Mouse (Mus musculus) liver, postnatal 0 days (tissue): Measurements from ENCODE around the gene Ppif. TPM values are rescaled to one million over a fixed set of nuclear protein-coding genes. Genes with fewer than 3 reads are reported as not detected.

ENCODE experiments used
- ATAC-seq: fragments of 200-750 bp; cut with Nextera tagmentation; 2 replicates; pipeline ENCODE4 v1.8.0; 2017; ENCODE audit warnings: mild to moderate bottlenecking, moderate library complexity
- DNase-seq: peaks from one replicate; pipeline ENCODE4 v3.0.0-alpha.2; 2016
- H3K27ac ChIP-seq: fragments of 300-500 bp; sonication (generic); 2 replicates; pipeline ENCODE4 v1.5.1; 2014; ENCODE audit warnings: antibody characterized with exemption, moderate library complexity, mild to moderate bottlenecking, low read depth
- H3K27me3 ChIP-seq: fragments of 300-500 bp; sonication (generic); 2 replicates; pipeline ENCODE4 v1.6.1; 2014; ENCODE audit warnings: low read length, control low read depth, mixed read lengths; ENCODE audit not compliant: insufficient read depth
- H3K36me3 ChIP-seq: fragments of 300-500 bp; sonication (generic); replicated peaks from 2 replicates; pipeline ENCODE4 v1.6.1; 2014; ENCODE audit warnings: mild to moderate bottlenecking, control low read depth, low read length, moderate library complexity, mixed read lengths; ENCODE audit not compliant: insufficient read depth
- H3K4me1 ChIP-seq: fragments of 300-500 bp; sonication (generic); 2 replicates; pipeline ENCODE4 v1.6.1; 2014; ENCODE audit warnings: antibody characterized with exemption, mild to moderate bottlenecking, control low read depth; ENCODE audit not compliant: insufficient read depth
- H3K4me2 ChIP-seq: fragments of 300-500 bp; sonication (generic); 2 replicates; pipeline ENCODE4 v1.6.1; 2014; ENCODE audit warnings: low read depth, mild to moderate bottlenecking, low read length, moderate library complexity, mixed read lengths
- H3K4me3 ChIP-seq: fragments of 300-500 bp; sonication (generic); 2 replicates; pipeline ENCODE4 v1.5.1; 2014; ENCODE audit warnings: low read depth, low read length
- H3K9ac ChIP-seq: fragments of 300-500 bp; sonication (generic); replicated peaks from 2 replicates; pipeline ENCODE4 v1.6.1; 2014; ENCODE audit warnings: mild to moderate bottlenecking, moderate library complexity
- H3K9me3 ChIP-seq: fragments of 300-500 bp; sonication (generic); 2 replicates; pipeline ENCODE4 v1.6.1; 2016; ENCODE audit warnings: mild to moderate bottlenecking, control low read depth, low read length, mixed read lengths
- CTCF ChIP-seq: sonication (generic); IDR thresholded peaks from 2 replicates; pipeline ENCODE4 v1.5.1; 2016; ENCODE audit warnings: antibody characterized with exemption, low read depth
- EP300 ChIP-seq: IDR thresholded peaks from 2 replicates; pipeline ENCODE4 v1.6.1; 2016; ENCODE audit warnings: antibody characterized with exemption, low read depth, mild to moderate bottlenecking
- WGBS: fragments of 180-500 bp; shearing (Covaris S2); extraction: QIAGEN DNeasy Blood & Tissue Kit; methylation state at CpG from one replicate; pipeline ENCODE4 v1.1.7; 2014; ENCODE audit not compliant: insufficient replicate concordance; 5-methylcytosine and 5-hydroxymethylcytosine counted together
- polyA plus RNA-seq: library from polyadenylated mRNA; unstranded; fragments of >200 nt; fragmentation: Nextera tagmentation; extraction: Ambion mirVana; gene quantifications from 2 replicates; pipeline ENCODE4 v1.2.1, GENCODE M21; 2015

Gene Ppif
- polyA plus RNA-seq, 1 experiment from 2014 or later = 36.0 TPM

DNA sequence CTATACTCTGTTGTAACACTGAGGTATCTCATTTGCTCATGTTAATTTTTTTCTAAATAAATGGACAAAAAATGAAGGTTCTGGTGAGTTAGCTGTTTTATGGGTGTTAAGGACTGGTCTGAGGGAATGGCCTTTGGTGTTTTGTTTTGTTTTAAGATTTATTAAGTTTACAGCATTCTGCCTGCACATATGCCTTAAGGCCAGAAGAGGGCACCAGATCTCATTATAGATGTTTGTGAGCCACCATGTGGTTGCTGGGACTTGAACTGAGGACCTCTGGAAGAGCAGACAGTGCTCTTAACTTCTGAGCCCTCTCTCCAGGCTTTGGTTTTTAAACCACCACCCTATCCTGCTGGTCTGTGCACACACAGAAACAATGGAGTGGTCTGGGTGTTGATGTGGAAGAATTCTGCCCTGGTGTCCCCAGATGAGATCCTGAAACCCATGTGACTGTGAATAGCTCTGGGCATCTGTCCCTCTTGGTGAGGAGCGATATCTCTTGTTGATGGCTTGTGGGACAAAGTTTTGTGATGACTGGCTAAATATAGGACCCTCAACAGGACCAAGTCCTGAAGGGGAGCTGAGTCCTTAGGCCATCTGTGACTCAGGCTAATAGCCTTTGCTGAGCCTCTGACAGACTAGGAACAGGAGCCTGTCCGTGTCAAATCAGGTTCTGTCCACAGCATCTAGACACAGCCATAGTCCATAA, 27.1 kb upstream of the Ppif start:
- Histone ChIP-seq H3K27me3 (no peaks in the 10 kb centered on the region), H3K4me2 (no peak overlapping the region), H3K4me3 (no peak overlapping the region), H3K36me3 (peaks cover 33% of the 10 kb centered on the region), H3K9me3 (no peaks in the 10 kb centered on the region), H3K27ac (no peak overlapping the region), H3K4me1 (peaks cover 4% of the 10 kb centered on the region; the same call in 1 of the 2 replicates), H3K9ac (no peak overlapping the region)
- DNase-seq (no peak), ATAC-seq (no peak; the same call in 1 of the 2 replicates)
- TF ChIP-seq CTCF = peak; percentile 65
- no peak for TF ChIP-seq EP300
- 79% methylated on average over 2 of the region's 2 CpGs for WGBS

DNA sequence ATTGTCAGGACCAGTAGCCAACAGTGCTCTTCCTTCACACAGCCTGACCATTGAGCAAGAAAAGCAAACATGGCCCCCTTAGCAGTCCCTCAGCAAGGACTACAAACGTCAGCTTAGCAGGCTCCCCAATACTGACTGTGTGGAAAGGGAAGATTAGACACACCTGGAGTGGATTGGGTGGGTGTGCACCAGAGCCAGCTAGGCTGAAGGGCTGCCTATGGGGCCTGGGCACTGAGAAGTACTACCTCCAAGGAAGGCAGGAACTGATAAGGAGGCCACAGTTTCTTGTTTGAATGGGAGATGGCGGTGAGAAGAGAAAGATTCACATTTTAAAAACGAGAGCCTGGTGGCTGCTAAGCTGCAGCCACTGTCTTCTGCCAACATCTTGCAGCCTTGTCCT, 26.4 kb upstream of the Ppif start:
- Histone ChIP-seq H3K9me3 (no peaks in the 10 kb centered on the region), H3K4me3 (no peak overlapping the region), H3K27ac (no peak overlapping the region), H3K4me1 (peaks cover 4% of the 10 kb centered on the region; the same call in 1 of the 2 replicates), H3K36me3 (peaks cover 27% of the 10 kb centered on the region), H3K4me2 (no peak overlapping the region), H3K27me3 (no peaks in the 10 kb centered on the region), H3K9ac (no peak overlapping the region)
- 30% methylated on average over 3 of the region's 3 CpGs for WGBS
- TF ChIP-seq EP300 (no peak), CTCF (no peak)
- no peak for DNase-seq
- ATAC-seq = peak; percentile 73

DNA sequence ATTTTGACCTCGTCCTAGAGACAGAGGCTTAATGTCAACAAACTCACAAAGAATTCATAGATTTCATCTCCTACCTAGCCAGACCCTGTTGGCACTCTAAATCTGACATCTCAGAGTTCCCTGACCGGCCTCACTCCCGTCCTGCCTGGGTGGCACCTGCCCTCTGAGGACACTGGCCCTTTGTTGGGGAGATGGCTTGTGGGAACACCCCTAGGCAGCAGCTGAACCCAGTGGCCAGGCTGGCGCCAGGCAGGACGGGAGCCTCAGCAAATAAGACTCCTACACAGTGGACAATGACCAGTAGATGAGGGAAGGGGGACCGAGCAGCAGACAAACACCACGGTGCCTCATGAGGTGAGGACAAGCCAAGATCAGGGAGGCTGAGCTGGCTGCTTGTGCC, 14.3 kb upstream of the Ppif start:
- 47% methylated on average over 7 of the region's 7 CpGs for WGBS
- H3K4me1 ChIP-seq = no peaks in the 10 kb centered on the region
- H3K27ac ChIP-seq = no peak overlapping the region
- no peak overlapping the region for H3K4me3 ChIP-seq
- no peak overlapping the region for H3K4me2 ChIP-seq
- no peaks in the 10 kb centered on the region for H3K27me3 ChIP-seq
- peak; percentile 36; the same call in 1 of the 2 replicates for ATAC-seq
- no peaks in the 10 kb centered on the region for H3K9me3 ChIP-seq
- DNase-seq = no peak
- TF ChIP-seq EP300 = no peak
- TF ChIP-seq CTCF = no peak
- no peak overlapping the region for H3K9ac ChIP-seq
- H3K36me3 ChIP-seq = no peaks in the 10 kb centered on the region

DNA sequence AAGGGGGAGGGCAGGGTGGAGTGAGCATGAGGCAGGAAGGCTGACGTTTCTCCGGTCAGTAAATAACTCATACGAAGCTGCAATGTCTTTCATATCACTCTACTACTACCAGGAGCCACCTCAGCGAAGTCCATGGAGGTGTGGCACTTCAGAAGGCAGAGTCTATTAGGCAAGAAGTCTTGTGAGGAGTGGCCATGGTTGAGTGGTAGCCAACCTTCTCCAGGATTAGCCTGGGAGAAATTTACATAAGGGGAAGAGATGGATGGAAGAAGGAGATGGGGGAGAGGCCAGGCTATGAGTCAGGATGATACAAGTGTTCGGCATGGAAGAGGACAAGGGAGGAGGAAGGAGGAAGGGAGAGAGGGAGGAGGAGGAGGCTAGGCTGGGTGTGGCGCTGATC, 11.9 kb upstream of the Ppif start:
- no peaks in the 10 kb centered on the region for H3K27me3 ChIP-seq
- H3K9ac ChIP-seq = no peak overlapping the region
- H3K27ac ChIP-seq = no peak overlapping the region
- no peak overlapping the region for H3K4me2 ChIP-seq
- DNase-seq (no peak), ATAC-seq (no peak)
- no peak overlapping the region for H3K4me3 ChIP-seq
- WGBS = 63% methylated on average over 6 of the region's 6 CpGs
- H3K9me3 ChIP-seq = no peaks in the 10 kb centered on the region
- no peak for TF ChIP-seq EP300
- no peaks in the 10 kb centered on the region for H3K36me3 ChIP-seq
- peaks cover 11% of the 10 kb centered on the region for H3K4me1 ChIP-seq

DNA sequence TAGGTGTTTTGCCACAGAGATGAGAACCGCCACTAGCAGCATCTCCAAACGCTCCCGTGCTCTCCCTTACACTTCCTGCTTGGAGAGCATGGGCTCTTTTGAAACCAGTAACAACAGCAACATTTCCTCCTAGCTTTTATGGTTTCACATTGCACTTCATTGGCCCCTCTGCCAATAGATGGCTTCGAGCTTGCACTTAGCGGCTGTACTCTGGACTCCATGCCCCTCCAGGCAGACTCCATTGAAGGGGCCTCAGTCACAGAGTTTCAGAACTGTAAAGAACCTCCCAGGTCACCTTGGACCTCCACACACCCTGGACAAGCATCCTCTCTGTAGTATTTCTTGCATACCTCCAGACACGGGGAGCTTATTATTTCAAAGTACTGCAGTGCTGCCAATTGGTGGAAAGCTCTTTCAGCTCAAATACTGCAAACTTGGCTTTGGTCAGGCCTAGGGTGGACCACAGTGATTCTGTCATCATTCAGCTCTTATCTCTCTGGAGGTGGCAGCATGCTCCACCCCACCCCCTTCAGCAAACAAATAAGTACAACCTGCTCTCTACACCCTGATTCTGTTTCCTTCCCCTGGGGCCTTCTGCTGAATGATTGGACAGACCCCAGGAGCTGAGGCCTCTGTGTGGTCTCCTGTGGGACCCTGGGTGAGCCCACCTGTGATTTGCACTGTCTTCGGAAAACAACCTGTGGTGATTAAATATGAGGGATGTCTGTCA, 7.6 kb upstream of the Ppif start:
- ATAC-seq (peak; percentile 97), DNase-seq (no peak)
- no peaks in the 10 kb centered on the region; the same call in 1 of the 2 replicates for H3K27me3 ChIP-seq
- H3K36me3 ChIP-seq = no peaks in the 10 kb centered on the region
- no peaks in the 10 kb centered on the region for H3K9me3 ChIP-seq
- no peak overlapping the region for H3K9ac ChIP-seq
- no peak overlapping the region for H3K4me3 ChIP-seq
- H3K4me1 ChIP-seq = peaks cover 15% of the 10 kb centered on the region
- TF ChIP-seq EP300 = no peak; the same call in 1 of the 2 replicates
- TF ChIP-seq CTCF = no peak
- WGBS = 53% methylated on average over 7 of the region's 7 CpGs
- no peak overlapping the region for H3K4me2 ChIP-seq
- H3K27ac ChIP-seq = peak overlapping the region; percentile 64; the same call in 1 of the 2 replicates
